Mouse (Mus musculus) erythroblast, embryonic 14.5 days (primary cell): Measurements from ENCODE around the gene Cstf3. TPM values are rescaled to one million over a fixed set of nuclear protein-coding genes. Genes with fewer than 3 reads are reported as not detected.

ENCODE experiments used
- H3K27me3 ChIP-seq: 2 replicates; pipeline ENCODE4 v1.6.1; 2012; ENCODE audit warnings: inconsistent platforms; ENCODE audit not compliant: control insufficient read depth
- H3K36me3 ChIP-seq: 2 replicates; pipeline ENCODE4 v1.6.1; 2012; ENCODE audit warnings: mild to moderate bottlenecking, inconsistent platforms; ENCODE audit not compliant: control insufficient read depth
- H3K4me1 ChIP-seq: 2 replicates; pipeline ENCODE4 v1.6.1; 2012; ENCODE audit warnings: inconsistent platforms; ENCODE audit not compliant: control insufficient read depth
- H3K4me3 ChIP-seq: replicated peaks from 2 replicates; pipeline ENCODE3; 2012; ENCODE audit warnings: moderate library complexity, mild to moderate bottlenecking, inconsistent platforms
- H3K9me3 ChIP-seq: 2 replicates; pipeline ENCODE4 v1.6.1; 2012; ENCODE audit warnings: low read length, inconsistent platforms, mixed read lengths; ENCODE audit not compliant: control insufficient read depth
- GATA1 ChIP-seq: IDR thresholded peaks from 2 replicates; pipeline ENCODE4 v1.6.1; 2012; ENCODE audit warnings: low read length, inconsistent platforms, mixed read lengths
- TAL1 ChIP-seq: IDR thresholded peaks from 3 replicates; pipeline ENCODE4 v1.6.1; 2012; ENCODE audit warnings: low read length, inconsistent platforms, mixed read lengths
- polyA plus RNA-seq: library from polyadenylated mRNA; stranded (reverse); fragments of >175 nt; gene quantifications from 2 replicates; pipeline ENCODE4 v1.2.3, GENCODE M21; 2012

Gene Cstf3
- polyA plus RNA-seq, 1 experiment = 0.37 TPM

- peaks cover 58% of the 10 kb centered on the region for H3K36me3 ChIP-seq
- H3K4me3 ChIP-seq = no peak overlapping the region
- TF ChIP-seq TAL1 (no peak), GATA1 (no peak)
- H3K27me3 ChIP-seq = no peaks in the 10 kb centered on the region
- H3K4me1 ChIP-seq = no peaks in the 10 kb centered on the region
- H3K9me3 ChIP-seq = no peaks in the 10 kb centered on the region
Measured at GRCm38 (mm10) chr2:104663372-104664100, 73.2 kb downstream of the Cstf3 start.

GRCm38 (mm10) chr2:104669122-104669804, 78.9 kb downstream of the Cstf3 start:
- Histone ChIP-seq H3K9me3 (no peaks in the 10 kb centered on the region), H3K27me3 (no peaks in the 10 kb centered on the region), H3K4me3 (no peak overlapping the region), H3K36me3 (peaks cover 15% of the 10 kb centered on the region), H3K4me1 (peaks cover 7% of the 10 kb centered on the region)
- no peak for TF ChIP-seq TAL1
- no peak for TF ChIP-seq GATA1

DNA sequence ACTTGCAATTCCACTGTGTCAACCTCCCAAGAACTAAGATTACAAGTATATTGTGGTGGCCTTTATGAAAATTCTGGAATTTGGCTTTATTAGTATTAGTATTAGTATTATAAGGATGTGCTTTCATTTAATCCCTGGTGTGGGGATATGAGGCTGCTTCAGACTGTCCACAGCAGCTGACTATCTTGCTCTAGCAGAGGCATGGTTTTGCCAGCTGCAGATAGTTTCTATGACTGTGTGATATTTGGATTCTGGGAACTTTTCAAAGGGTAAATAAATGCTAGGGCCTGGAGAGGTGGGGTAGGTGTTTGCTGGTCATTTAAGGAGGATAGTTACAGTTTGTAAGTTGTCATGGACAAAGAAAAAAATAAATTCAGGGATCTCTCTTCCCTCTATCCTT, 81.4 kb downstream of the Cstf3 start:
- Histone ChIP-seq H3K36me3 (no peaks in the 10 kb centered on the region), H3K27me3 (no peaks in the 10 kb centered on the region), H3K4me1 (peaks cover 7% of the 10 kb centered on the region), H3K9me3 (no peaks in the 10 kb centered on the region), H3K4me3 (no peak overlapping the region)
- TF ChIP-seq GATA1 = no peak

DNA sequence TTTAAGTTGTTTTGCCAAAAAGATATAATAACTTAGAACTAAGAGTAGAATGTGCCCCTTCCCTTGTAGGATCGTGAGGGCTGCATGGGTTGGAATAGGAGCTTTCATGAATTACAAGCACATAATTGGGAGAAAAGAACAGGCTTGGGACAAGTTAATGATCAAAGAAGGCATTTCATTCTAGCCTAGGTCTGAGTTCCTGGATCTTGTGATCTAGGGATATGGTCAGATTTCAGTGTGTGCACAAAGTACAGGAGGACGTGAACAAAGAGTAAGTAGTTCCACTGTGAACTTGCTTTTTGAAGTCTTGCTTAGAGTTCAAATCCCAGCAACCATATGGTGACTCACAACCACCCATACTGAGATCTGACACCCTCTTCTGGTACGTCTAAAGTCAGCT, 87.0 kb downstream of the Cstf3 start:
- Histone ChIP-seq H3K27me3 (no peaks in the 10 kb centered on the region), H3K4me1 (no peaks in the 10 kb centered on the region; the same call in 1 of the 2 replicates), H3K9me3 (no peaks in the 10 kb centered on the region), H3K4me3 (no peak overlapping the region), H3K36me3 (no peaks in the 10 kb centered on the region; the same call in 1 of the 2 replicates)
- no peak for TF ChIP-seq GATA1
- no peak for TF ChIP-seq TAL1

DNA sequence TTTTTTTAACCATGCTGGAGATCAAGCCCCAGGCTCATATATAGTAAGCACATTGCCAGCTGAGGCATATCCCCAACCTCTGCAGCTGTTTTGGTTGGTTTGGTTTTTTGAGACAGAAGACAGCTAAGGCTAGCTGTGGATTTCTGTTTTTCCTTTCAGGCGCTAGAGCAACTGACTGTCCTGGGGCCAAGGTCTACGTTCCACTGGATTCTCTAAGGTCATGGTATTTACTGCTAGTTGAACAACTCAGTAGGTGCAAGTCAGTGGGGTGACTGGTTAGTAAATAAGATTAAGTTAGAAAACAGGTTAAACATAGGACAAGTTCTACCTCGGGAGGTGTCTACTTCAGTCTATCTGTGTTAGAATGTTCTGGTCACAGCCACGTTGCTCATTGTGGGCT, 94.4 kb downstream of the Cstf3 start:
- H3K36me3 ChIP-seq = no peaks in the 10 kb centered on the region; the same call in 1 of the 2 replicates
- H3K4me3 ChIP-seq = no peak overlapping the region
- H3K9me3 ChIP-seq = no peaks in the 10 kb centered on the region
- TF ChIP-seq TAL1 (no peak), GATA1 (no peak)
- H3K27me3 ChIP-seq = no peaks in the 10 kb centered on the region
- peaks cover 2% of the 10 kb centered on the region; the same call in 1 of the 2 replicates for H3K4me1 ChIP-seq

- Histone ChIP-seq H3K36me3 (no peaks in the 10 kb centered on the region; the same call in 1 of the 2 replicates), H3K4me1 (peaks cover 2% of the 10 kb centered on the region; the same call in 1 of the 2 replicates), H3K9me3 (no peaks in the 10 kb centered on the region), H3K4me3 (no peak overlapping the region), H3K27me3 (no peaks in the 10 kb centered on the region)
- TF ChIP-seq TAL1 (no peak), GATA1 (no peak)
Measured at GRCm38 (mm10) chr2:104685418-104685817, 95.1 kb downstream of the Cstf3 start.

DNA sequence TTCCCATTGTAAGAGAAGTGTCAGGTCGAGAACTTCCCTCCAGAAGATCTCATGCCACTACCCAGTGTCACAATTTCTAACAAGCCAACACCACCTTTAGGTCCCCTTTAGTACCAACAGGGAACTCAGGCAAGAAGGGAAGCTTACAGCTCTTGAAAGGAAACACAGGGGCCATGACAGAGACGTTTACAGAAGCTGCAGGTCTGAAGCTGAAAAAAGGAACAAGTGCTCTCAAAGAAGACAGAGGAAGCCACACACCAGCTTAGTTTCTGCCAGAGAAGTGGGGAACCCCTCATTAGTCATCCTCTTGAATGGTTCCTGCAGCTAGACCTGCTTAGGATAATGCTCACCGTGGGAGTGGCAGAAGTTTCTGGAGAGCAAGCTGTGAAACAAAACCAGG, 96.9 kb downstream of the Cstf3 start:
- no peak overlapping the region for H3K4me3 ChIP-seq
- no peaks in the 10 kb centered on the region for H3K27me3 ChIP-seq
- H3K9me3 ChIP-seq = no peaks in the 10 kb centered on the region
- TF ChIP-seq TAL1 = no peak
- no peak for TF ChIP-seq GATA1
- peaks cover 2% of the 10 kb centered on the region; the same call in 1 of the 2 replicates for H3K4me1 ChIP-seq
- no peaks in the 10 kb centered on the region for H3K36me3 ChIP-seq

DNA sequence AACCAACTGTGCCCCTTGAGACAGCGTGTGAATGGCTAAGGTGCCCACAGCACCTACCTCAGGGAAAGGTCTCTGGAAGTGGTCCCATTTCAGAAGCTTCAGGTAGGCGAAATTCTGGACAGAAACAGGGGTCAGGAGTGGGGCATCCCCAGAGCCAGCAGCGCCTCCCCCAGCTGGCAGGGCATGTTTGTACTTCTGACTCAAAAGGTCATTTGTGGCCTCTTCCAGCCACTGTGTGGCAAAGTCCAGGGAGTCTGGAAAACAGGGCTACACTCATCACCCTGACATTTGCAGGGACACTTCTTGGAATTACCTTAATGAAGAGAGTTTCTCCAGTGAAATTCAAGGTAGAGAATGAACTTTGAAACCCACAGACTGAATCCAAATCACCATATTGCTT, 98.0 kb downstream of the Cstf3 start:
- TF ChIP-seq GATA1 = no peak
- no peak for TF ChIP-seq TAL1
- no peak overlapping the region for H3K4me3 ChIP-seq
- no peaks in the 10 kb centered on the region for H3K36me3 ChIP-seq
- peaks cover 2% of the 10 kb centered on the region; the same call in 1 of the 2 replicates for H3K4me1 ChIP-seq
- H3K9me3 ChIP-seq = no peaks in the 10 kb centered on the region
- no peaks in the 10 kb centered on the region for H3K27me3 ChIP-seq

DNA sequence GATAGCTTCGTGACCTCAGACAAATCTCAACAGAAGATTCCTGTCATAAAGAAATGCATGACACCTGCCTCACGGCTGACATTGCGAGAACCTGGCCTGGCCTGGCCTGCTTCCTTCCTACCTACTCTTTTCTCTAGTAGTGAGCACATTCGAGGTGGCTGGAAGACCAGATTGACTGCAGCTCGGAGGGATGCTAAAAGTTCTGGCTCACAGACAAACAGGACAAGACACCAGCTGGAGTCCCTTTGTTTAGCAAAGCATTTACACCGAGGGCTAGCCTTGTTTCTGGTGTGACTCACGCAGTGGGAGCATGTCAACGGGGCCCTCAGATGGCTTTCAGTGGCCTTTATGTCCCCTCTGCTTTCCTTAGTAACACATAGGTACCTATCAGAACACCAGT, 98.4 kb downstream of the Cstf3 start:
- TF ChIP-seq GATA1 (no peak), TAL1 (no peak)
- no peaks in the 10 kb centered on the region for H3K36me3 ChIP-seq
- no peaks in the 10 kb centered on the region for H3K27me3 ChIP-seq
- no peak overlapping the region for H3K4me3 ChIP-seq
- no peaks in the 10 kb centered on the region for H3K9me3 ChIP-seq
- peaks cover 2% of the 10 kb centered on the region; the same call in 1 of the 2 replicates for H3K4me1 ChIP-seq
